Mouse (Mus musculus): ENCODE measurements around the gene Shc4. TPM values are rescaled to one million over a fixed set of nuclear protein-coding genes. Genes with fewer than 3 reads are reported as not detected.

The Shc4 gene
- polyA plus RNA-seq, 1 experiment from 2014 or later: 2.8 TPM

GRCm38 (mm10) chr2:125591895-125592294 lies 132.1 kb downstream of the Shc4 start:
- H3K4me3 ChIP-seq: no peak overlapping the region
- ATAC-seq (ENCODE audit: low FRiP score): no peak
- H3K36me3 ChIP-seq: peaks cover 46% of the 10 kb centered on the region
- no peaks in the 10 kb centered on the region for H3K9me3 ChIP-seq
- H3K4me2 ChIP-seq: no peak overlapping the region
- H3K27me3 ChIP-seq: no peaks in the 10 kb centered on the region
- no peak overlapping the region for H3K27ac ChIP-seq
- no peaks in the 10 kb centered on the region for H3K4me1 ChIP-seq (replicated peaks)
- WGBS: 98% methylated on average over 4 of the region's 4 CpGs
- no peak overlapping the region for H3K9ac ChIP-seq

GRCm38 (mm10) chr2:125589287-125589686 lies 134.7 kb downstream of the Shc4 start:
- H3K9ac ChIP-seq: no peak overlapping the region
- no peaks in the 10 kb centered on the region for H3K4me1 ChIP-seq (replicated peaks)
- H3K27ac ChIP-seq: no peak overlapping the region
- H3K4me2 ChIP-seq: no peak overlapping the region
- no peak for ATAC-seq (ENCODE audit: low FRiP score)
- H3K9me3 ChIP-seq: no peaks in the 10 kb centered on the region
- H3K36me3 ChIP-seq: peaks cover 49% of the 10 kb centered on the region
- no peak overlapping the region for H3K4me3 ChIP-seq
- no peaks in the 10 kb centered on the region for H3K27me3 ChIP-seq
- 97% methylated on average over 12 of the region's 12 CpGs for WGBS

DNA sequence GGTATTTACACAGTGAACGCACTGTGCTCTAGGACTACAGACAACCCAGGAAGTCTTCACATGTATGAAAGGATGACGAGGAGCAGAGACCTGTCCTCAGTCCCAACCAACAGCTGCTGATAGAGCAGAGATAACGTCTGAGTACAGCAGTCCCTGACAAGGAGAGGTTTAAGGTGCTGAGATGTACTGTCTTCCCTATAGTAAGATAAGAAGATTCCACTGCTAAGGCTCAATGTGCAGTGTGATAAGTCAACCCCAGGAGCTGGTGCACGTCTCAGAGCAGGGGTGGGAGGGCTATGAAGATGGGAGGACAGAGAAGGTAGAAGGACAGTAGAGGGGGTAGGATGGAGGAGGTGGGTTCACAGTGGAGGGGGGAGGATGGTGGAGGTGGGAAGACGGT lies 142.9 kb downstream of the Shc4 start:
- Histone ChIP-seq H3K9me3 (no peaks in the 10 kb centered on the region), H3K9ac (no peak overlapping the region), H3K4me1 (replicated peaks) (no peaks in the 10 kb centered on the region), H3K36me3 (peaks cover 52% of the 10 kb centered on the region), H3K27me3 (no peaks in the 10 kb centered on the region), H3K4me2 (no peak overlapping the region), H3K27ac (no peak overlapping the region), H3K4me3 (no peak overlapping the region)
- 88% methylated on average over 5 of the region's 5 CpGs for WGBS
- no peak for ATAC-seq (ENCODE audit: low FRiP score)

GRCm38 (mm10) chr2:125577670-125578069 lies 146.3 kb downstream of the Shc4 start:
- no peaks in the 10 kb centered on the region for H3K27me3 ChIP-seq
- 82% methylated on average over 4 of the region's 4 CpGs for WGBS
- H3K4me3 ChIP-seq: no peak overlapping the region
- no peak overlapping the region for H3K4me2 ChIP-seq
- H3K4me1 ChIP-seq (replicated peaks): no peaks in the 10 kb centered on the region
- H3K9me3 ChIP-seq: 0 out of 2 replicates have a peak, but pooled peaks cover 3% of the 10 kb centered on the region
- no peak overlapping the region for H3K9ac ChIP-seq
- H3K36me3 ChIP-seq: peaks cover 60% of the 10 kb centered on the region
- ATAC-seq (ENCODE audit: low FRiP score): no peak
- H3K27ac ChIP-seq: no peak overlapping the region

Other genes with a start within 250 kb of the Shc4 start
- gene Gm9913, start 219.1 kb downstream of the Shc4 start, polyA plus RNA-seq (2015; fragmentation: Nextera tagmentation; extraction: Ambion mirVana): 0.12 and 0.17 TPM in 2 replicates
- 2.7 and 3.8 TPM in 2 replicates for gene Fbn1, start 216.2 kb downstream of the Shc4 start, polyA plus RNA-seq (2015; fragmentation: Nextera tagmentation; extraction: Ambion mirVana)
- 3.4 and 3.8 TPM in 2 replicates for gene Cep152, start 99.0 kb downstream of the Shc4 start, polyA plus RNA-seq (2015; fragmentation: Nextera tagmentation; extraction: Ambion mirVana)
- 398 and 400 TPM in 2 replicates for gene Eid1, start 51.1 kb downstream of the Shc4 start, polyA plus RNA-seq (2015; fragmentation: Nextera tagmentation; extraction: Ambion mirVana)
- 28.8 and 29.3 TPM in 2 replicates for gene Secisbp2l, start 58.7 kb upstream of the Shc4 start, polyA plus RNA-seq (2015; fragmentation: Nextera tagmentation; extraction: Ambion mirVana)
- gene Galk2, start 135.0 kb upstream of the Shc4 start, polyA plus RNA-seq (2015; fragmentation: Nextera tagmentation; extraction: Ambion mirVana): 31.6 and 33.7 TPM in 2 replicates
- gene Cops2, start 135.0 kb upstream of the Shc4 start, polyA plus RNA-seq (2015; fragmentation: Nextera tagmentation; extraction: Ambion mirVana): 74.6 and 75.1 TPM in 2 replicates

All from hindbrain, embryonic 13.5 days (tissue).